Mouse (Mus musculus): ENCODE measurements around the gene Trim59. TPM values are rescaled to one million over a fixed set of nuclear protein-coding genes. Genes with fewer than 3 reads are reported as not detected.
A peak's percentile ranks its signal among the peaks of the same experiment; 100 is the strongest.

The Trim59 gene
- total RNA-seq, 2 experiments from 2014 or later: 31.4 to 35.3 TPM

- DNase-seq: peak; percentile 75
These were observed 39.0 kb downstream of the Trim59 start for GRCm38 (mm10) chr3:69005338-69006245.

- peak; percentile 96 for DNase-seq
These were observed 39.9 kb downstream of the Trim59 start, which contains the start of the genes Ift80 and Smc4 for GRCm38 (mm10) chr3:69004437-69005337. Ift80 (minus strand) TSS chr3:69004570. Smc4 (plus strand) TSS chr3:69004738.

GRCm38 (mm10) chr3:69004055-69004436 lies 40.5 kb downstream of the Trim59 start:
- DNase-seq: no peak

GRCm38 (mm10) chr3:69002781-69003180 lies 41.8 kb downstream of the Trim59 start:
- no peak for DNase-seq

- no peak for DNase-seq
These were observed 58.0 kb downstream of the Trim59 start for GRCm38 (mm10) chr3:68986550-68986949.

Small RNA genes lying within 50 kb of the gene (microRNA-seq; reads per million reads assigned to microRNA genes)
- gene Mir15b (2,797 to 6,556 reads per million in 2 experiments), gene Mir16-2 (145 to 258 reads per million in 2 experiments)

Other genes with a start within 250 kb of the Trim59 start
- 1 to 10 TPM; 4.2 to 4.4 TPM for gene 1110032F04Rik, start 175.2 kb downstream of the Trim59 start, total RNA-seq (2021)
- 10 to 100 TPM in 1 of 2 experiments, 1 to 10 TPM in 1; 8.4 to 11.6 TPM for gene Ift80, start 40.2 kb downstream of the Trim59 start, total RNA-seq (2021)
- 100 to 1,000 TPM in 1 of 2 experiments, 10 to 100 TPM in 1; 93.9 to 109 TPM for gene Smc4, start 40.0 kb downstream of the Trim59 start, total RNA-seq (2021)
- 10 to 100 TPM; 56.0 to 60.5 TPM for gene Kpna4, start 82.4 kb upstream of the Trim59 start, total RNA-seq (2021)
- not detected for gene Arl14, start 177.7 kb upstream of the Trim59 start, total RNA-seq (2021)